ENCODE assay signal across 14 mouse cellular contexts in genomic region chr7:130799418-130799817, GRCm38 (mm10). TPM values are rescaled to one million over a fixed set of nuclear protein-coding genes. Genes with fewer than 3 reads are reported as not detected.
"Had no signal": no experiment of that assay in that cellular context is flagged by ENCODE, and none has a peak within 500 bp of the region (broad histone marks: within the 10 kb centered on the region; RNA-seq: fewer than 3 reads in every experiment).

No protein-coding gene starts in this region.

- ATAC-seq: hindbrain, embryonic 16.5 days; inflammation-experienced regulatory T-cells, adult 6 months; intestine, postnatal 0 days; midbrain, embryonic 16.5 days had no signal

- DNase-seq: lung, embryonic 14.5 days; lung, postnatal 10 days; retina, postnatal 1 day; thymus, postnatal 4 days had no signal

- H3K36me3 ChIP-seq: hindbrain, embryonic 12.5 days; limb, embryonic 15.5 days; midbrain, embryonic 12.5 days; neural tube, embryonic 13.5 days; stomach, embryonic 15.5 days had no signal

- H3K27me3 ChIP-seq: hindbrain, embryonic 12.5 days; limb, embryonic 15.5 days; midbrain, embryonic 12.5 days; neural tube, embryonic 13.5 days; stomach, embryonic 15.5 days had no signal

- H3K4me1 ChIP-seq: hindbrain, embryonic 12.5 days; midbrain, embryonic 12.5 days; neural tube, embryonic 13.5 days had no signal

- H3K9ac ChIP-seq: hindbrain, embryonic 12.5 days; limb, embryonic 15.5 days; lung, embryonic 14.5 days; midbrain, embryonic 12.5 days; neural tube, embryonic 13.5 days; stomach, embryonic 15.5 days had no signal

- H3K9me3 ChIP-seq: hindbrain, embryonic 12.5 days; limb, embryonic 15.5 days; midbrain, embryonic 12.5 days; neural tube, embryonic 13.5 days; stomach, embryonic 15.5 days had no signal

- H3K4me2 ChIP-seq: hindbrain, embryonic 12.5 days; limb, embryonic 15.5 days; lung, embryonic 14.5 days; midbrain, embryonic 12.5 days; neural tube, embryonic 13.5 days; stomach, embryonic 15.5 days had no signal

- H3K27ac ChIP-seq: hindbrain, embryonic 12.5 days; limb, embryonic 15.5 days; midbrain, embryonic 12.5 days; neural tube, embryonic 13.5 days; stomach, embryonic 15.5 days had no signal

- H3K4me3 ChIP-seq: hindbrain, embryonic 12.5 days; limb, embryonic 15.5 days; midbrain, embryonic 12.5 days; neural tube, embryonic 13.5 days; stomach, embryonic 15.5 days had no signal

RNA-seq across cellular contexts. Expression of gene Btbd16, which starts 25.5 kb away (rescaled TPM):
- polyA plus RNA-seq: hindbrain, embryonic 12.5 days; hindbrain, embryonic 16.5 days; intestine, postnatal 0 days; limb, embryonic 11.5 days; lung, embryonic 14.5 days; midbrain, embryonic 12.5 days; midbrain, embryonic 16.5 days had no signal
